Mouse (Mus musculus) activated CD4-positive, CD25-positive, alpha-beta regulatory T cell, adult 9 weeks (primary cell): ENCODE measurements around the gene Spam1. TPM values are rescaled to one million over a fixed set of nuclear protein-coding genes. Genes with fewer than 3 reads are reported as not detected.

Experiments
- polyA plus RNA-seq: library from polyadenylated mRNA; unstranded; fragments of 100-300 nt; shearing (Covaris generic); gene quantifications from one replicate; pipeline ENCODE4 v1.2.1, GENCODE M21; 2017

Spam1 gene
- not detected for polyA plus RNA-seq

DNA sequence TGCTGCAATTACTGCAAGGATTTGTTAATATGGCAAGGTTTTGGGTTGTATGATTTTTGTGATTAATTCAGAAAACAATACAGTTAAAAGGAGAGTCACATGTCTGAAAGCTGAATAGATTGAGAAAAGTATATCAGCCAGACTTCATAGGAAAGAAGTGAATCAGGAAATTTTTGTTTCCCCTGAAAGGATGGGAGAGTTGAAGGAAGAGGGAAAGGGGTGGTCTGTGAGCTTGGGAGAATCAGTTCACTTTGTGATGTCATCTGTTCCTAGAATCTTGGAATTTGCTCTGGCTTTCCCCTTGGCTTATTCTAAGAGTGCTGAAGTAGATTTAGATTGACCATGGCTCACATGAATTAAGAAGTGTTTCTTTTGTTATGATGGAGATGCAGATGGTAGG is at the start of gene Spam1:
Spam1 (plus strand) TSS at position 301 of the 400 bp plus-strand sequence.

DNA sequence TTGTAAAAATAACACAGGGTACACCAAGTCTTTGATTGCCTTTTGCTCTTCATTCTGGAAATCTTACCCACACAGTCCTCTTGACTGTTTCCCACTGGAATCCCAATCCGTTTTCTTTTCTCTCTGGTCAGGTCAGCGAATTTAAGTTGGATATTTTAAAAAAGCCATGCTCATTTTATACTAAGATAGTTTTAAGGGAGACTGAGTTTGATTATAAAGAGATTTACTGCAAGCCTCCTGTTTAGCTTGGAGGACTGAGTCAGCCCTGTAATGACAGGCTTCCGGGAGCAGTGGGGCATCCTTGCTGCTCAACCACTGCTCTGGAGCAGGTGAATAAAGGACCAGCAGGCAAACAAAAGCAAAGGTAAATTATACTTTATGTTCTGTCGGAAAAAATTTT is 43.0 kb upstream of the Spam1 start, which contains the start of gene Hyal4:
Hyal4 (plus strand) TSS at position 301 of the 400 bp plus-strand sequence.

Other genes with a start within 250 kb of the Spam1 start
- gene Lmod2, start 193.4 kb upstream of the Spam1 start, polyA plus RNA-seq, result not detected
- gene Wasl, start 126.2 kb upstream of the Spam1 start, polyA plus RNA-seq, result 12.5 TPM
- gene Hyal6, start 57.9 kb upstream of the Spam1 start, polyA plus RNA-seq, result not detected
- gene Hyal4, start 42.9 kb upstream of the Spam1 start, polyA plus RNA-seq, result not detected
- gene Hyal5, start 66.8 kb downstream of the Spam1 start, polyA plus RNA-seq, result not detected
- gene Tmem229a, start 165.1 kb downstream of the Spam1 start, polyA plus RNA-seq, result 0.09 TPM